Mouse (Mus musculus) CH12.LX (cell line): ENCODE measurements around the gene Mapk13. TPM values are rescaled to one million over a fixed set of nuclear protein-coding genes. Genes with fewer than 3 reads are reported as not detected.

Experiments
- DNase-seq: peaks from one replicate; pipeline ENCODE4 v3.0.0-alpha.2; 2013; ENCODE audit errors: extremely low read depth
- H3K27ac ChIP-seq: 2 replicates; pipeline ENCODE4 v1.5.1; 2012; ENCODE audit warnings: low read depth, mild to moderate bottlenecking, control low read depth, moderate library complexity; ENCODE audit not compliant: insufficient read depth
- H3K27me3 ChIP-seq: replicated peaks from 2 replicates; pipeline ENCODE3; 2012; ENCODE audit warnings: inconsistent platforms
- H3K36me3 ChIP-seq, 2 experiments: replicated peaks in 1 of 2; 2 replicates each; pipeline versions ENCODE3 to v1.6.1; 2012; ENCODE audit warnings: inconsistent platforms in 1 of 2, low read length in 1 of 2, mild to moderate bottlenecking in 1 of 2, mixed read lengths in 1 of 2, moderate library complexity in 1 of 2; ENCODE audit not compliant: control insufficient read depth in 1 of 2, insufficient read depth in 1 of 2
- H3K4me1 ChIP-seq, 2 experiments: 2 replicates each; pipeline ENCODE4 v1.6.1; 2012; ENCODE audit warnings: inconsistent platforms in 1 of 2, moderate library complexity in 1 of 2; ENCODE audit not compliant: insufficient read depth in 2 of 2, control insufficient read depth in 1 of 2
- H3K4me2 ChIP-seq: 2 replicates; pipeline ENCODE4 v1.6.1; 2012; ENCODE audit warnings: low read depth, mild to moderate bottlenecking, control low read depth; ENCODE audit not compliant: poor library complexity, insufficient read depth, severe bottlenecking
- H3K4me3 ChIP-seq, 3 experiments: fragments of 150-350 bp in 1 of 3; sonication (generic) in 1 of 3; replicated peaks in 1 of 3; 2 replicates each; pipeline versions ENCODE3 to v1.5.1; 2011 to 2012; ENCODE audit warnings: low read depth in 2 of 3, low read length in 2 of 3, mild to moderate bottlenecking in 2 of 3, moderate library complexity in 2 of 3, control low read depth in 1 of 3, improper control_type of control experiment in 1 of 3, inconsistent platforms in 1 of 3, mixed read lengths in 1 of 3; ENCODE audit not compliant: poor library complexity in 1 of 3
- H3K79me2 ChIP-seq: replicated peaks from 2 replicates; pipeline ENCODE4 v1.6.1; 2012; ENCODE audit warnings: mild to moderate bottlenecking, moderate library complexity; ENCODE audit not compliant: control insufficient read depth, poor library complexity, insufficient read depth, severe bottlenecking; ENCODE audit errors: extremely low read depth
- H3K9ac ChIP-seq: 2 replicates; pipeline ENCODE4 v1.6.1; 2012; ENCODE audit warnings: low read depth, mild to moderate bottlenecking, control low read depth, moderate library complexity; ENCODE audit not compliant: insufficient read depth
- H3K9me3 ChIP-seq: replicated peaks from 2 replicates; pipeline ENCODE3; 2012; ENCODE audit warnings: low read length, inconsistent platforms, mixed read lengths
- BHLHE40 ChIP-seq: IDR thresholded peaks from 2 replicates; pipeline ENCODE4 v1.6.1; 2011; ENCODE audit warnings: mild to moderate bottlenecking, low read depth, low read length, improper control_type of control experiment
- CHD1 ChIP-seq: IDR thresholded peaks from 2 replicates; pipeline ENCODE4 v1.6.1; 2012; ENCODE audit warnings: low read depth, low read length, improper control_type of control experiment, inconsistent platforms
- CHD2 ChIP-seq: IDR thresholded peaks from 2 replicates; pipeline ENCODE4 v1.6.1; 2011; ENCODE audit warnings: low read length, improper control_type of control experiment
- CTCF ChIP-seq, 2 experiments: IDR thresholded peaks in 1 of 2; conservative IDR thresholded peaks in 1 of 2; 2 replicates each; pipeline ENCODE4 v1.5.1; 2011 to 2012; ENCODE audit warnings: low read depth in 2 of 2, low read length in 2 of 2, improper control_type of control experiment in 1 of 2, inconsistent platforms in 1 of 2, mild to moderate bottlenecking in 1 of 2, moderate library complexity in 1 of 2
- E2F4 ChIP-seq: IDR thresholded peaks from 2 replicates; pipeline ENCODE4 v1.6.1; 2011; ENCODE audit warnings: low read depth, low read length, improper control_type of control experiment; ENCODE audit not compliant: insufficient replicate concordance
- EP300 ChIP-seq: IDR thresholded peaks from 2 replicates; pipeline ENCODE4 v1.6.1; 2011; ENCODE audit warnings: low read length, improper control_type of control experiment
- ETS1 ChIP-seq: conservative IDR thresholded peaks from 2 replicates; pipeline ENCODE4 v1.6.1; 2012; ENCODE audit warnings: low read depth, mild to moderate bottlenecking, inconsistent platforms, low read length, improper control_type of control experiment, moderate library complexity
- GABPA ChIP-seq: IDR thresholded peaks from 2 replicates; pipeline ENCODE4 v1.6.1; 2012; ENCODE audit warnings: low read depth, low read length, improper control_type of control experiment, inconsistent platforms; ENCODE audit not compliant: insufficient replicate concordance
- HCFC1 ChIP-seq: IDR thresholded peaks from 2 replicates; pipeline ENCODE4 v1.6.1; 2012; ENCODE audit warnings: low read depth, mild to moderate bottlenecking, inconsistent platforms, low read length, improper control_type of control experiment
- IRF4 ChIP-seq: IDR thresholded peaks from 2 replicates; pipeline ENCODE4 v1.6.1; 2014; ENCODE audit warnings: low read depth, mild to moderate bottlenecking, inconsistent platforms, low read length, improper control_type of control experiment
- JUND ChIP-seq: conservative IDR thresholded peaks from 2 replicates; pipeline ENCODE4 v1.6.1; 2011; ENCODE audit warnings: low read depth, low read length, improper control_type of control experiment
- MAFK ChIP-seq: IDR thresholded peaks from 2 replicates; pipeline ENCODE4 v1.6.1; 2011; ENCODE audit warnings: low read length, improper control_type of control experiment; ENCODE audit not compliant: insufficient replicate concordance
- MAX ChIP-seq: IDR thresholded peaks from 2 replicates; pipeline ENCODE4 v1.6.1; 2011; ENCODE audit warnings: low read length, improper control_type of control experiment
- MAZ ChIP-seq: IDR thresholded peaks from 2 replicates; pipeline ENCODE4 v1.6.1; 2012; ENCODE audit warnings: low read depth, mild to moderate bottlenecking, inconsistent platforms, low read length, improper control_type of control experiment, moderate library complexity
- NELFE ChIP-seq: IDR thresholded peaks from 2 replicates; pipeline ENCODE4 v1.6.1; 2011; ENCODE audit warnings: low read depth, low read length, improper control_type of control experiment
- NRF1 ChIP-seq: IDR thresholded peaks from 2 replicates; pipeline ENCODE4 v1.6.1; 2014; ENCODE audit warnings: low read depth, mild to moderate bottlenecking, inconsistent platforms, low read length, improper control_type of control experiment, moderate library complexity
- PAX5 ChIP-seq: IDR thresholded peaks from 2 replicates; pipeline ENCODE4 v1.6.1; 2012; ENCODE audit warnings: low read length, inconsistent platforms, mixed read lengths
- POLR2A ChIP-seq: IDR thresholded peaks from 2 replicates; pipeline ENCODE4 v1.6.1; 2011; ENCODE audit warnings: low read depth, mild to moderate bottlenecking, improper control_type of control experiment, low read length
- RAD21 ChIP-seq: IDR thresholded peaks from 2 replicates; pipeline ENCODE4 v1.6.1; 2011; ENCODE audit warnings: low read depth, mild to moderate bottlenecking, low read length, improper control_type of control experiment, moderate library complexity
- RCOR1 ChIP-seq: conservative IDR thresholded peaks from 2 replicates; pipeline ENCODE4 v1.6.1; 2012; ENCODE audit warnings: low read depth, mild to moderate bottlenecking, inconsistent platforms, low read length, improper control_type of control experiment
- SIN3A ChIP-seq: IDR thresholded peaks from 2 replicates; pipeline ENCODE4 v1.6.1; 2012; ENCODE audit warnings: low read length, improper control_type of control experiment, inconsistent platforms
- SMC3 ChIP-seq: IDR thresholded peaks from 2 replicates; pipeline ENCODE4 v1.6.1; 2011; ENCODE audit warnings: low read depth, low read length, improper control_type of control experiment
- TBP ChIP-seq: conservative IDR thresholded peaks from 2 replicates; pipeline ENCODE4 v1.6.1; 2011; ENCODE audit warnings: low read depth, low read length, improper control_type of control experiment
- TCF12 ChIP-seq: IDR thresholded peaks from 2 replicates; pipeline ENCODE4 v1.6.1; 2014; ENCODE audit warnings: low read depth, mild to moderate bottlenecking, inconsistent platforms, low read length, improper control_type of control experiment
- UBTF ChIP-seq: IDR thresholded peaks from 2 replicates; pipeline ENCODE4 v1.6.1; 2012; ENCODE audit warnings: low read depth, mild to moderate bottlenecking, inconsistent platforms, low read length, improper control_type of control experiment, moderate library complexity
- USF1 ChIP-seq: IDR thresholded peaks from 2 replicates; pipeline ENCODE4 v1.6.1; 2014; ENCODE audit warnings: low read depth, mild to moderate bottlenecking, inconsistent platforms, low read length, improper control_type of control experiment
- ZKSCAN1 ChIP-seq: IDR thresholded peaks from 2 replicates; pipeline ENCODE4 v1.6.1; 2012; ENCODE audit warnings: low read depth, inconsistent platforms, low read length, improper control_type of control experiment, borderline replicate concordance
- ZMIZ1 ChIP-seq: IDR thresholded peaks from 2 replicates; pipeline ENCODE4 v1.6.1; 2012; ENCODE audit warnings: low read depth, mild to moderate bottlenecking, inconsistent platforms, low read length, improper control_type of control experiment
- ZNF384 ChIP-seq: IDR thresholded peaks from 2 replicates; pipeline ENCODE4 v1.6.1; 2012; ENCODE audit warnings: low read depth, low read length, improper control_type of control experiment, inconsistent platforms
- dilution Hi-C: fragments of 300-500 bp; cut with MboI; formaldehyde crosslinking; loops from 2 replicates; pipeline ENCODE4 v1.14.3; 2020; ENCODE audit warnings: low sequenced_read_pairs; ENCODE audit not compliant: extremely low pct_unique_long_range_greater_than_20kb, extremely low pct_ligation_motif_present
- in situ Hi-C: fragments of 300-500 bp; cut with MboI; formaldehyde crosslinking; loops from 3 replicates; pipeline ENCODE4 v1.14.3; 2019; ENCODE audit warnings: low sequenced_read_pairs, low pct_ligation_motif_present, low pct_unique_long_range_greater_than_20kb, mixed read lengths
- polyA plus RNA-seq: library from polyadenylated mRNA; unstranded; fragments of >175 nt; gene quantifications from 2 replicates; pipeline ENCODE4 v1.2.1, GENCODE M21; 2012; ENCODE audit warnings: low read depth; ENCODE audit not compliant: insufficient read length
- total RNA-seq, 2 experiments: library from RNA; depleted of rRNA; stranded (reverse); fragments of 300-350 nt in 1 of 2; fragments of >200 nt in 1 of 2; gene quantifications; 2 replicates each; pipeline ENCODE4 v1.2.3; 2012 to 2014

The Mapk13 gene
- not detected in 2 replicates for total RNA-seq (2012; rRNA removed)
- not detected in 2 replicates for total RNA-seq (2014; rRNA removed)
- not detected in 2 replicates for polyA plus RNA-seq

GRCm38 (mm10) chr17:28769121-28769874, at the start of gene Mapk13:
Mapk13 (plus strand) TSS chr17:28769297.
- H3K9me3 ChIP-seq: peaks cover 4% of the 10 kb centered on the region
- H3K4me2 ChIP-seq: no peak within 1 kb of the TSS
- no peak for DNase-seq
- no peaks in the 10 kb centered on the region for H3K79me2 ChIP-seq
- H3K4me1 ChIP-seq: no peaks in the 10 kb centered on the region
- H3K4me3 ChIP-seq: no peak within 1 kb of the TSS
- peaks cover 34% of the 10 kb centered on the region for H3K27me3 ChIP-seq
- dilution Hi-C loops (no loop called here), in situ Hi-C loops (no loop called here)
- H3K27ac ChIP-seq: no peak within 1 kb of the TSS
- no peak within 1 kb of the TSS for H3K9ac ChIP-seq
- TF ChIP-seq EP300: no peak
- TF ChIP-seq GABPA: no peak
- no peak for TF ChIP-seq POLR2A
- no peak for TF ChIP-seq ZMIZ1
- TF ChIP-seq HCFC1: no peak
- no peak for TF ChIP-seq TBP
- no peak for TF ChIP-seq MAFK
- no peak for TF ChIP-seq SMC3
- TF ChIP-seq MAX: no peak
- TF ChIP-seq IRF4: no peak
- TF ChIP-seq SIN3A: no peak
- no peak for TF ChIP-seq RAD21
- no peak for TF ChIP-seq ZKSCAN1
- no peak for TF ChIP-seq E2F4
- TF ChIP-seq BHLHE40: no peak
- no peak for TF ChIP-seq MAZ
- TF ChIP-seq NELFE: no peak
- TF ChIP-seq UBTF: no peak
- no peaks in the 10 kb centered on the region for H3K36me3 ChIP-seq

GRCm38 (mm10) chr17:28725783-28726182, 43.3 kb upstream of the Mapk13 start, which contains the start of gene AC170998.1:
AC170998.1 (plus strand) TSS chr17:28726083.
- no peaks in the 10 kb centered on the region for H3K9me3 ChIP-seq
- H3K27ac ChIP-seq: no peak within 1 kb of the TSS
- in situ Hi-C loops: no loop called here
- H3K4me2 ChIP-seq: no peak within 1 kb of the TSS
- no peak within 1 kb of the TSS for H3K4me3 ChIP-seq
- dilution Hi-C loops: no loop called here
- H3K27me3 ChIP-seq: no peaks in the 10 kb centered on the region
- peaks cover 36 to 86% of the 10 kb centered on the region in 2 experiments for H3K36me3 ChIP-seq
- H3K4me1 ChIP-seq: no peaks in the 10 kb centered on the region
- no peak for DNase-seq
- TF ChIP-seq CHD2 (no peak), CHD1 (no peak), UBTF (no peak), RCOR1 (no peak), RAD21 (no peak), JUND (no peak), ZMIZ1 (no peak), USF1 (no peak), ZNF384 (no peak), TCF12 (no peak), TBP (no peak), PAX5 (no peak), ZKSCAN1 (no peak), NRF1 (no peak), ETS1 (no peak), E2F4 (no peak), CTCF (conservative IDR thresholded peaks at IDR 0.05 in 1 of 2, IDR thresholded peaks at IDR 0.05 in 1 of 2; ENCODE audit: low read depth in 2 of 2, low read length in 2 of 2) (no peak)
- H3K9ac ChIP-seq: no peak within 1 kb of the TSS
- no peaks in the 10 kb centered on the region for H3K79me2 ChIP-seq
